Mouse (Mus musculus): ENCODE data around the gene Setmar. TPM values are rescaled to one million over a fixed set of nuclear protein-coding genes. Genes with fewer than 3 reads are reported as not detected.
A peak's percentile ranks its signal among the peaks of the same experiment; 100 is the strongest.
"Not testable (repeated sequence)": the region's sequence is repeated elsewhere in the genome, so short reads cannot be mapped to it uniquely, and the experiment has no call there.

Gene Setmar
- 1.9 and 2.5 TPM in 2 replicates for polyA plus RNA-seq (2015; fragmentation: Nextera tagmentation; extraction: Ambion mirVana)

DNA sequence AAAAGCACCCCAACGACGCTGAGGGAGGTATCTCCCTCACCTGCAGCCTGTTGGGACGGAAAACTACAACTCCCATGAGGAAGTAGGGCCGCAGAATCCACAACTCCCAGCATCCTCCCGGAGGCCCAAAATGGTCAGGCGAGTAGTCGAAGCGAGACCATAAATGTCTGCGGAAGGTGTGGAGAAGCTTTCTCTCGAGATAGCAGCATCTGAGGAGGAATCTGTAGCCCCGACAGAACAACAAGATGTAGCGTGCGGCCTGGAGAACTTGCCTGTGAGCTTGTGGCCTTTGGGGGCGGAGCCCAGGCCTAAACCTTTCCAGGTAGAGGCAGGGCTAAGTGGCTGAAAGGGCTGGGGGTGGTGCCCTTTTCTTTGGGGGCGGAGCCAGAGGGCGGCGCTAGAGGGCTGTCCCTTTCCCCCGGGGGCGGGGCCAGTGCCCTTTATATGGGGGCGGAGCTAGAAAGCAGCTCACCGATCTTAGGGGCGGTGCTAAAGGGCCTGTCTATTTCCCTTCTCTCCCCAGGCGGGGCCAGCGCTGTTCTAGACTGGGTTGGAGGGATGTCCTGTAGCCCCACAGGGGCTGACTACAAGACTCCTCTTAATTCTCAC, at the start of gene Setmar:
Gene Setmar (plus strand): TSS at position 128 of the 609 bp plus-strand sequence.
- peak within 1 kb of the TSS; percentile 76 for H3K4me2 ChIP-seq
- H3K4me3 ChIP-seq (replicated peaks) = peak within 1 kb of the TSS; percentile 61
- H3K27me3 ChIP-seq = no peaks in the 10 kb centered on the region
- H3K36me3 ChIP-seq = no peaks in the 10 kb centered on the region
- H3K27ac ChIP-seq = peak within 1 kb of the TSS; percentile 44; the same call in 1 of the 2 replicates
- under 1% methylated on average over 23 of the region's 24 CpGs for WGBS (ENCODE audit: insufficient replicate concordance)
- H3K9me3 ChIP-seq (replicated peaks) = no peaks in the 10 kb centered on the region
- ATAC-seq (ENCODE audit: low read depth) (peak; percentile 96), DNase-seq (peak; percentile 92)
- peak within 1 kb of the TSS; percentile 67 for H3K9ac ChIP-seq
- H3K4me1 ChIP-seq (replicated peaks) = peaks cover 12% of the 10 kb centered on the region

GRCm38 (mm10) chr6:108021646-108022045, 43.2 kb upstream of the Setmar start:
- Histone ChIP-seq H3K27me3 (no peaks in the 10 kb centered on the region), H3K27ac (no peak overlapping the region), H3K36me3 (no peaks in the 10 kb centered on the region), H3K9ac (no peak overlapping the region), H3K4me1 (replicated peaks) (no peaks in the 10 kb centered on the region), H3K4me2 (no peak overlapping the region), H3K4me3 (replicated peaks) (no peak overlapping the region), H3K9me3 (replicated peaks) (no peaks in the 10 kb centered on the region)
- ATAC-seq (ENCODE audit: low read depth) = no peak
- no peak for DNase-seq
- WGBS (ENCODE audit: insufficient replicate concordance) = 73% methylated on average over 5 of the region's 5 CpGs

- not testable (repeated sequence) for H3K27ac ChIP-seq; ATAC-seq (ENCODE audit: low read depth); H3K9me3 ChIP-seq (replicated peaks); H3K9ac ChIP-seq; H3K4me2 ChIP-seq; H3K4me3 ChIP-seq (replicated peaks); H3K27me3 ChIP-seq; DNase-seq; H3K4me1 ChIP-seq (replicated peaks); H3K36me3 ChIP-seq
- WGBS (ENCODE audit: insufficient replicate concordance) = 7% methylated on average over 2 of the region's 2 CpGs
Observed at GRCm38 (mm10) chr6:108055041-108055440, 9.8 kb upstream of the Setmar start.

- 57% methylated on average over 3 of the region's 3 CpGs for WGBS (ENCODE audit: insufficient replicate concordance)
Observed at GRCm38 (mm10) chr6:108055946-108056345, 8.9 kb upstream of the Setmar start.

GRCm38 (mm10) chr6:108057353-108057752, 7.5 kb upstream of the Setmar start:
- Histone ChIP-seq H3K4me1 (replicated peaks) (no peaks in the 10 kb centered on the region), H3K9me3 (replicated peaks) (no peaks in the 10 kb centered on the region), H3K27ac (no peak overlapping the region), H3K4me2 (no peak overlapping the region), H3K27me3 (no peaks in the 10 kb centered on the region), H3K36me3 (no peaks in the 10 kb centered on the region), H3K4me3 (replicated peaks) (no peak overlapping the region), H3K9ac (no peak overlapping the region)
- 50% methylated on average over 4 of the region's 4 CpGs for WGBS (ENCODE audit: insufficient replicate concordance)
- DNase-seq (no peak), ATAC-seq (ENCODE audit: low read depth) (no peak)

More at GRCm38 (mm10) chr6:108055946-108056345, 8.9 kb upstream of the Setmar start:
- Histone ChIP-seq H3K9ac (no peak overlapping the region), H3K9me3 (replicated peaks) (no peaks in the 10 kb centered on the region), H3K27me3 (no peaks in the 10 kb centered on the region), H3K27ac (no peak overlapping the region), H3K36me3 (no peaks in the 10 kb centered on the region), H3K4me2 (no peak overlapping the region), H3K4me1 (replicated peaks) (no peaks in the 10 kb centered on the region), H3K4me3 (replicated peaks) (no peak overlapping the region)
- ATAC-seq (ENCODE audit: low read depth) (no peak), DNase-seq (no peak)

GRCm38 (mm10) chr6:108058066-108058465, 6.8 kb upstream of the Setmar start:
- Histone ChIP-seq H3K27ac (no peak overlapping the region), H3K27me3 (no peaks in the 10 kb centered on the region), H3K9me3 (replicated peaks) (no peaks in the 10 kb centered on the region), H3K9ac (no peak overlapping the region), H3K4me1 (replicated peaks) (no peaks in the 10 kb centered on the region), H3K4me2 (no peak overlapping the region), H3K4me3 (replicated peaks) (no peak overlapping the region), H3K36me3 (no peaks in the 10 kb centered on the region)
- no peak for ATAC-seq (ENCODE audit: low read depth)
- DNase-seq = no peak
- WGBS (ENCODE audit: insufficient replicate concordance) = 72% methylated on average over 5 of the region's 5 CpGs

DNA sequence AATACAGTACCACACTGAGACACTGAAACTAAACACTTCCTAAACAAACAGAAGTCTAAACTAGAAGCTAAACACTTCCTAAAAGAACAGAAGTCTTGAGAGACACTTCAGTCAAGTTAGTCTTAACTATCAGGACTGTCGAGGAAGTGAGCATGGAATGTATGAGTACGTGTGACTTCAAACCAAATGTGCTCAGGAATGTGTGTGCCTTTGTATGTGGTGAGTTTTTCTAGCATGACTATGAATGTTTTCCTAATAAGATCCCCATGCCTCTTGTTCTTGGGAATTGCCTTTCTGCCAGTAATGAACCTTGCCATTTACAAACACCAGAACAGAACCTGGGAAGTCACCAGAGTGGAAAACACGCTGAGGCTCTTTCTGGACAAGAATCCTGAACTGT, 3.7 kb upstream of the Setmar start:
- ATAC-seq (ENCODE audit: low read depth) (no peak), DNase-seq (no peak)
- no peak overlapping the region for H3K9ac ChIP-seq
- H3K4me3 ChIP-seq (replicated peaks) = no peak overlapping the region
- H3K27me3 ChIP-seq = no peaks in the 10 kb centered on the region
- H3K27ac ChIP-seq = no peak overlapping the region
- H3K4me1 ChIP-seq (replicated peaks) = peaks cover 12% of the 10 kb centered on the region
- no peaks in the 10 kb centered on the region for H3K36me3 ChIP-seq
- H3K9me3 ChIP-seq (replicated peaks) = no peaks in the 10 kb centered on the region
- no peak overlapping the region for H3K4me2 ChIP-seq
- 65% methylated on average over 3 of the region's 3 CpGs for WGBS (ENCODE audit: insufficient replicate concordance)

DNA sequence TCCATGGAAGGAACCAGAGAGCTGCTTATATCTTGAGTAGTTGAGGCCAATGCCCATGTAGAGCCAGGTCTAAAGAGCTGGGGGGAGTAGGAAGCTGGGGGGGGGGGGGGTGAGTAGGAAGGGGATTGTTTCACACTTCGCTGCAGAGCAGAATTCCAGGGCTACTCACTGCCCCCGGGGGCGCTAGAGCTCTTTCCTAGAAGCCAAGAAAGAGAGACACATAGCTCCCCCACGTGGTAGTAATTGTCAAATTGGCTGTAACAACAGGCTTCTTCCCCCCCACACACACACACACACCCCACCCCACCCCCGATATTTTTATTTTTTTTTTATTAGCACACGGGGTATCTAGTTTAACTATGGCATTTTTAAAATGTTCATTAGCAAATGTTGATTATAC, 738 bp downstream of the Setmar start:
- H3K27ac ChIP-seq = no peak overlapping the region
- DNase-seq = peak; percentile 59

DNA sequence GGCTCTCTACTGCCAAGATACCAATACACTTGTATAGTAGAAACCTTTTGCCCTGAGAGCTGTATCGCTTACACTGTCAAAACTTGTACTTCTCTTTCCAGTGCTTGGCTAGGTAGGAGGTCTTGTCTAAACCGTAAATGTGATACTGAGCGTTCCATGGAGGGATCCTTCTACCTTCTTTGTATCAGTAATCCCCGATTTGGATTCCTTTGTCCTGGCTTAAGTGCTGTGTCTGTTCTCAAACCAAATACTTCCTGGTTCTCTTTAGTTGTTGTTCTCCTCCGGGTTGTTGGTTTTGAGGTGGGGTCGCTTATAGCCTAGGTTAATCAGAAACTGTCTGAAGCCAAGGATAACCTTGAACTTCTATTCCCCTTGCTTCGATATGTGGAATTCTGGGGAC, 6.1 kb downstream of the Setmar start:
- ATAC-seq (ENCODE audit: low read depth) = no peak
- no peak overlapping the region for H3K4me3 ChIP-seq (replicated peaks)
- WGBS (ENCODE audit: insufficient replicate concordance) = 75% methylated on average over 7 of the region's 7 CpGs
- no peaks in the 10 kb centered on the region for H3K27me3 ChIP-seq
- peaks cover 5% of the 10 kb centered on the region; the same call in 1 of the 2 replicates for H3K36me3 ChIP-seq
- no peak overlapping the region for H3K27ac ChIP-seq
- no peaks in the 10 kb centered on the region for H3K9me3 ChIP-seq (replicated peaks)
- H3K4me1 ChIP-seq (replicated peaks) = 0 out of 2 replicates have a peak, but pooled peaks cover under 1% of the 10 kb centered on the region
- no peak overlapping the region for H3K4me2 ChIP-seq
- DNase-seq = no peak
- H3K9ac ChIP-seq = no peak overlapping the region

More for the DNA sequence above, 738 bp downstream of the Setmar start:
- Histone ChIP-seq H3K9me3 (replicated peaks) (no peaks in the 10 kb centered on the region), H3K4me2 (peak overlapping the region; percentile 76), H3K27me3 (no peaks in the 10 kb centered on the region), H3K4me1 (replicated peaks) (peaks cover 12% of the 10 kb centered on the region), H3K4me3 (replicated peaks) (peak overlapping the region; percentile 61), H3K9ac (peak overlapping the region; percentile 49), H3K36me3 (no peaks in the 10 kb centered on the region)
- no peak for ATAC-seq (ENCODE audit: low read depth)
- WGBS (ENCODE audit: insufficient replicate concordance) = 2% methylated on average over 6 of the region's 6 CpGs

- no peak for ATAC-seq (ENCODE audit: low read depth)
- Histone ChIP-seq H3K4me2 (no peak overlapping the region), H3K9ac (no peak overlapping the region), H3K27ac (no peak overlapping the region), H3K9me3 (replicated peaks) (no peaks in the 10 kb centered on the region), H3K36me3 (peaks cover 5% of the 10 kb centered on the region; the same call in 1 of the 2 replicates), H3K4me3 (replicated peaks) (no peak overlapping the region), H3K4me1 (replicated peaks) (no peaks in the 10 kb centered on the region), H3K27me3 (no peaks in the 10 kb centered on the region)
- WGBS (ENCODE audit: insufficient replicate concordance) = 67% methylated on average over 5 of the region's 5 CpGs
- DNase-seq = no peak
Observed at GRCm38 (mm10) chr6:108073071-108073470, 8.2 kb downstream of the Setmar start.

GRCm38 (mm10) chr6:108073931-108074330, 9.1 kb downstream of the Setmar start:
- DNase-seq (no peak), ATAC-seq (ENCODE audit: low read depth) (no peak)
- H3K9ac ChIP-seq = no peak overlapping the region
- H3K27me3 ChIP-seq = no peaks in the 10 kb centered on the region
- H3K27ac ChIP-seq = no peak overlapping the region
- H3K4me1 ChIP-seq (replicated peaks) = no peaks in the 10 kb centered on the region
- H3K4me3 ChIP-seq (replicated peaks) = no peak overlapping the region
- peaks cover 5% of the 10 kb centered on the region; the same call in 1 of the 2 replicates for H3K36me3 ChIP-seq
- 72% methylated on average over 2 of the region's 2 CpGs for WGBS (ENCODE audit: insufficient replicate concordance)
- H3K9me3 ChIP-seq (replicated peaks) = no peaks in the 10 kb centered on the region
- H3K4me2 ChIP-seq = no peak overlapping the region

DNA sequence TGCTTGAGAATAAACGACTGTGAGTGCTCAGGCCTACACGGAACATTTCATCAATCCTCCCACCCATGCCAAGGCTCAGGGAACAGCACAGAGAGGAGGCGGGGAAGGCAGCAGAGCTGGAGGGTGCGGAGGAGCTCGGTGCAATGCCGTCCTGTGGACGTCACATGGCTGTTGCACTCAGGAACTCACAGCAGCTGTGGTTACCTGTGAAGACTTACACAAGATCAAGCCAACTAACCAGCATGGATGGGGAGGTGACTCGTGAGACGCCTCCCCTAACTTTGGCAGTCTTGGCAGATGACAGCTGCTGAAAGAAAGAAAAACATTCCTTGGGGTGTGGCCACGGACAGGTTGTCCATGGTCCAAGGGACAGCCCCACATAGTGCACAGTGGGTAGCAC, 9.8 kb downstream of the Setmar start:
- H3K4me3 ChIP-seq (replicated peaks) = no peak overlapping the region
- ATAC-seq (ENCODE audit: low read depth) = no peak
- no peaks in the 10 kb centered on the region for H3K27me3 ChIP-seq
- DNase-seq = no peak
- H3K9me3 ChIP-seq (replicated peaks) = no peaks in the 10 kb centered on the region
- H3K27ac ChIP-seq = no peak overlapping the region
- WGBS (ENCODE audit: insufficient replicate concordance) = 80% methylated on average over 10 of the region's 10 CpGs
- H3K36me3 ChIP-seq = peaks cover 5% of the 10 kb centered on the region; the same call in 1 of the 2 replicates
- no peak overlapping the region for H3K9ac ChIP-seq
- no peaks in the 10 kb centered on the region for H3K4me1 ChIP-seq (replicated peaks)
- no peak overlapping the region for H3K4me2 ChIP-seq
